In genomic region chr2:66473181-66473822, GRCm38 (mm10) we compare ENCODE assay signal across 9 mouse cellular contexts. TPM values are rescaled to one million over a fixed set of nuclear protein-coding genes. Genes with fewer than 3 reads are reported as not detected.
A peak's percentile ranks its signal among the peaks of the same experiment; 100 is the strongest.
DNase-seq lines count a peak whose midpoint lies in the region; ATAC-seq lines count a peak whose summit lies in the region.
"Had no signal": no experiment of that assay in that cellular context is flagged by ENCODE, and none has a peak within 500 bp of the region (broad histone marks: within the 10 kb centered on the region; RNA-seq: fewer than 3 reads in every experiment).

No protein-coding gene starts in this region.

- H3K36me3 ChIP-seq in forebrain, embryonic 13.5 days (ENCODE audit: poor library complexity, severe bottlenecking): no peaks in the 10 kb centered on the region
- no peaks in the 10 kb centered on the region for H3K36me3 ChIP-seq in forebrain, embryonic 10.5 days (replicated peaks)
- no peaks in the 10 kb centered on the region for H3K36me3 ChIP-seq in neural tube, embryonic 12.5 days
- H3K36me3 ChIP-seq in neural tube, embryonic 15.5 days: no peaks in the 10 kb centered on the region
- H3K36me3 ChIP-seq: G1E had no signal

- no peak overlapping the region for H3K4me2 ChIP-seq in forebrain, embryonic 13.5 days
- no peak overlapping the region for H3K4me2 ChIP-seq in neural tube, embryonic 12.5 days (replicated peaks)
- H3K4me2 ChIP-seq in neural tube, embryonic 15.5 days: no peak overlapping the region

- WGBS in forebrain, embryonic 13.5 days: 61% methylated on average over 3 of the region's 3 CpGs
- 58% methylated on average over 3 of the region's 3 CpGs for WGBS in forebrain, embryonic 10.5 days
- WGBS in neural tube, embryonic 12.5 days: 60% methylated on average over 3 of the region's 3 CpGs
- 62% methylated on average over 3 of the region's 3 CpGs for WGBS in neural tube, embryonic 15.5 days

- peak; percentile 82 for ATAC-seq in forebrain, embryonic 13.5 days
- ATAC-seq in neural tube, embryonic 12.5 days (ENCODE audit: low FRiP score, low read depth): peak; percentile 58; the same call in 1 of the 2 replicates
- no peak; the same call in 1 of the 2 replicates for ATAC-seq in neural tube, embryonic 15.5 days (ENCODE audit: low FRiP score)

- no peak for DNase-seq in forebrain, embryonic 10.5 days (ENCODE audit: extremely low spot score, low spot score)
- peak; percentile 28 for DNase-seq in kidney, postnatal 10 days
- peak; percentile 75 for DNase-seq in retina, embryonic 14.5 days (ENCODE audit: low spot score)
- DNase-seq in thymus, postnatal 0 days (ENCODE audit: low spot score): no peak
- DNase-seq in adrenal gland, adult 2 months: no peak

- no peaks in the 10 kb centered on the region for H3K27me3 ChIP-seq in forebrain, embryonic 13.5 days
- H3K27me3 ChIP-seq in forebrain, embryonic 10.5 days (ENCODE audit: poor library complexity, severe bottlenecking): no peaks in the 10 kb centered on the region
- H3K27me3 ChIP-seq in neural tube, embryonic 12.5 days (replicated peaks): no peaks in the 10 kb centered on the region
- H3K27me3 ChIP-seq in neural tube, embryonic 15.5 days (replicated peaks): no peaks in the 10 kb centered on the region

- H3K4me1 ChIP-seq in forebrain, embryonic 13.5 days: no peaks in the 10 kb centered on the region
- H3K4me1 ChIP-seq in forebrain, embryonic 10.5 days: no peaks in the 10 kb centered on the region
- H3K4me1 ChIP-seq in neural tube, embryonic 12.5 days: no peaks in the 10 kb centered on the region
- no peaks in the 10 kb centered on the region for H3K4me1 ChIP-seq in neural tube, embryonic 15.5 days

- H3K27ac ChIP-seq in forebrain, embryonic 13.5 days: no peak overlapping the region
- H3K27ac ChIP-seq in forebrain, embryonic 10.5 days: no peak overlapping the region
- no peak overlapping the region for H3K27ac ChIP-seq in neural tube, embryonic 12.5 days
- H3K27ac ChIP-seq in neural tube, embryonic 15.5 days (replicated peaks): no peak overlapping the region

- H3K4me3 ChIP-seq in forebrain, embryonic 13.5 days: no peak overlapping the region
- H3K4me3 ChIP-seq in forebrain, embryonic 10.5 days: no peak overlapping the region
- no peak overlapping the region for H3K4me3 ChIP-seq in neural tube, embryonic 12.5 days
- no peak overlapping the region for H3K4me3 ChIP-seq in neural tube, embryonic 15.5 days (replicated peaks)

- no peaks in the 10 kb centered on the region for H3K9me3 ChIP-seq in forebrain, embryonic 13.5 days (replicated peaks)
- H3K9me3 ChIP-seq in forebrain, embryonic 10.5 days: no peaks in the 10 kb centered on the region
- H3K9me3 ChIP-seq in neural tube, embryonic 12.5 days: no peaks in the 10 kb centered on the region
- no peaks in the 10 kb centered on the region for H3K9me3 ChIP-seq in neural tube, embryonic 15.5 days (replicated peaks)

- no peak overlapping the region for H3K9ac ChIP-seq in forebrain, embryonic 13.5 days
- no peak overlapping the region for H3K9ac ChIP-seq in neural tube, embryonic 12.5 days
- H3K9ac ChIP-seq in neural tube, embryonic 15.5 days (replicated peaks): no peak overlapping the region

RNA-seq across cellular contexts. Expression of gene Scn1a, which starts 32.7 kb away (rescaled TPM):
- polyA plus RNA-seq in forebrain, embryonic 13.5 days (2015; fragmentation: Nextera tagmentation; extraction: Ambion mirVana): 5.6 and 5.9 TPM in 2 replicates
- polyA plus RNA-seq in forebrain, embryonic 10.5 days (2016; fragmentation: Nextera tagmentation; extraction: Ambion mirVana): 1.1 and 1.4 TPM in 2 replicates
- polyA plus RNA-seq in neural tube, embryonic 12.5 days (2016; fragmentation: Nextera tagmentation; extraction: Ambion mirVana): 5.2 and 6.3 TPM in 2 replicates
- 23.4 and 29.8 TPM in 2 replicates for polyA plus RNA-seq in neural tube, embryonic 15.5 days (2015; fragmentation: Nextera tagmentation; extraction: Ambion mirVana)
- polyA plus RNA-seq in thymus, postnatal 0 days (2015; fragmentation: Nextera tagmentation; extraction: Ambion mirVana): 0.41 and 0.57 TPM in 2 replicates
- total RNA-seq in adrenal gland, adult 2 months (2021): under 1 TPM; 0.14 to 0.24 TPM
- polyA plus RNA-seq in adrenal gland, adult 2 months (2012; rRNA removed): 0.04 TPM in 1 of 2 replicates, not detected in the other
- polyA plus RNA-seq: G1E had no signal

Comparison
In these comparisons a context has a peak if more than half of its experiments do, and no peak if none do; other contexts are left out.
1. DNase-seq: peak in kidney, postnatal 10 days (single experiment) and retina, embryonic 14.5 days (single experiment); none in forebrain, embryonic 10.5 days (single experiment), thymus, postnatal 0 days (single experiment) and adrenal gland, adult 2 months (single experiment).